Mouse (Mus musculus): ENCODE results near the gene Tst.

DNA sequence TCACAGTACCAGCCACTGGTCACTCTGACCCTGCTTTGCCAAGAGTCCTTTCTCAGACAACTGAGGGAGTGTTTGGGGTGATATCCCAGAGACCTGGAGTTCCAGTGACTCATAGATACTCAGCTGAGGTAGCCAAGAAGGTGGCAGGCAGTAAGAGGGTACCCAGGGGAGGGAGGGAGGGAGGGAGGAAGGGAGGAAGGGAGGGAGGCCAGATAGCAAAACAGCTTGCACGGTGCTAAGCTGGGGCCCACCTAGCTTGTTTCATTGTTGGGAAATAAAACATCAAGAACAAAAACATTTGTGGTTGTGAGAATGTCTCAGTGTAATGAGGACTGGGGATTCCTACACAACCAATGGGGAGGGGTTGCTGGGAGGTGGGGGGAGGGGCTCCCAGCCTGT lies 8.0 kb upstream of the Tst start:
- no peak for TF ChIP-seq CTCF (IDR thresholded peaks at IDR 0.05; ENCODE audit: extremely low read depth, insufficient read depth, insufficient read length, insufficient replicate concordance)
- TF ChIP-seq POLR2A (IDR thresholded peaks at IDR 0.05; ENCODE audit: low read depth, low read length): no peak
